Mouse (Mus musculus): ENCODE measurements around the gene Msl1. TPM values are rescaled to one million over a fixed set of nuclear protein-coding genes. Genes with fewer than 3 reads are reported as not detected.
"Not testable (repeated sequence)": the region's sequence is repeated elsewhere in the genome, so short reads cannot be mapped to it uniquely, and the experiment has no call there.

Msl1 gene
- total RNA-seq, 2 experiments from 2014 or later = 182 to 185 TPM

- peak; percentile 61 to 75 for DNase-seq (ENCODE audit: low spot score in 2 of 2)
These were observed 774 bp upstream of the Msl1 start for GRCm38 (mm10) chr11:98794469-98795014.

DNA sequence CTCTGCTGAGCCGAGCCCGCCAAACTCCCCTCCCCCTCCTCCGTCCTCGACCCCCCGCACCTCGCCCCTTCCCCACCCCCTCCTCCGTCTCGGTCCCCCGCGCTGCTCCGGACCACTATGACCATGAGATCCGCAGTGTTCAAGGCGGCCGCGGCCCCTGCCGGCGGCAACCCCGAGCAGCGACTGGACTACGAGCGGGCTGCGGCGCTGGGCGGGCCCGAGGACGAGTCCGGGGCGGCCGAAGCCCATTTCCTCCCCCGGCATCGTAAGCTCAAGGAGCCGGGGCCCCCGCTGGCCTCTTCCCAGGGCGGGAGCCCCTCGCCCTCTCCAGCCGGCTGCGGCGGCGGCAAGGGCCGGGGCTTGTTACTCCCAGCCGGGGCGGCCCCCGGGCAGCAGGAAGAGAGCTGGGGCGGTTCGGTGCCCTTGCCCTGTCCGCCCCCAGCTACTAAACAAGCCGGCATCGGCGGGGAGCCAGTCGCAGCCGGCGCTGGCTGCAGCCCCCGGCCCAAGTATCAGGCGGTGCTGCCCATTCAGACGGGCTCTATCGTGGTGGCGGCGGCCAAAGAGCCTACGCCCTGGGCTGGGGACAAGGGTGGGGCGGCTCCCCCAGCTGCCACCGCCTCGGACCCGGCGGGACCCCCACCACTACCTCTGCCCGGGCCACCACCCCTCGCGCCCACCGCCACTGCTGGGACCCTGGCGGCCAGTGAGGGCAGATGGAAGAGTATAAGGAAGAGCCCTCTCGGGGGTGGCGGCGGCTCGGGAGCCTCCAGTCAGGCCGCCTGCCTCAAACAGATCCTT, 598 bp downstream of the Msl1 start:
- DNase-seq (ENCODE audit: low spot score in 2 of 2) = no peak

DNA sequence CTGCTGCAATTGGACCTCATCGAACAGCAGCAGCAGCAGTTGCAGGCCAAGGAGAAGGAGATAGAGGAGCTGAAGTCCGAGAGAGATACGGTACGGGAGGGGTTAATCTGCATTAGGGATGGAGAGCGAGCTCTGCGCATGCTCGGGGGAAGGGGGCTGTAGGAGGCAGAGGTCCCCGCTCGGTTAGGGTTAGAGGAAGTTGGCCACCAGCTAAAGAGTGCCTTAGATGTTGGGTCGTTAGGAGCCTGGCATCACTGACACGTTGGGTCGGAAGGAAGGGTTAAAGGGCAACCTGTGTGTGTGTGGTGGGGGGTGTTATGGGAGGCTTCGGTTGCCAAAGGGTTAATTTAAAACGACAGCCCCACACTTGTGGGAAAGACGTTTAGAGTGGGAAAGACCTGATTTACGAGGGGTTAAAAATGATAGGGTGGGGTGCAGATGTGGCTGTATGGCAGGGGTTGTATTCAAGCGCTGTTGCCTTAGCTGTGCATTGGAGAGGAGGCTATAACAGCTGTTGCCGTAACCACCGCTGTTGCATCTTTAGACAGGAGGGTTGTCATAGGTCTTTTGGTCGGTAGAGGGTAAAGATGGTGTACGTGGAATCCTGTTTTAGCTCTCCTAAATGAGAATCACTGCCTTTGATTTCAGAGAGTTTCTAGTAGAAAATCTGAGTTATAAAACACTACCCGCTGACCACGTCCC, 1.4 kb downstream of the Msl1 start:
- peak; percentile 70 to 73 for DNase-seq (ENCODE audit: low spot score in 2 of 2)

GRCm38 (mm10) chr11:98797306-98797705, 2.0 kb downstream of the Msl1 start:
- DNase-seq (ENCODE audit: low spot score in 2 of 2) = no peak

DNA sequence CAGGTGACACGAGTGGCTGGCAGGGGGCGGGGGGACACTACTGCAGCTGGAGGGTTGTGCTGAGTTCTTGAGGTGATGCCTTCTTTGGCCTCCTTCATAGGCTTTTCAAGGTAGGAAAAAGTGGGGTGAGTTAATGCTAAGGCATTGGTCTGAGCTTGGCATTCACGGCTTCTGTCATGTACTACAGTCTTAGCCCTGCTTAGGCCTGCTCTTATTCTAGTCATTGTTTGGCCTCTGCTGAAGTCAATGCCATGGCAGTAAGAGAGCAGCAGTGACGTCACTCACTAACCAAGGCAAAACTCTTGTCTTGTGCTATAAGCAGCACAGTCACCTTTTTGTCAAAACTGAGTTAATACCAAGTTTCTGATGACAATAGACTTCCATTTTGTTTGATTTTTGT, 2.6 kb downstream of the Msl1 start:
- DNase-seq (ENCODE audit: low spot score in 2 of 2) = no peak

- no peak for DNase-seq (ENCODE audit: low spot score in 2 of 2)
These were observed 9.3 kb downstream of the Msl1 start, which contains the start of gene Casc3 for GRCm38 (mm10) chr11:98804605-98805004. TSS of gene Casc3 (plus strand) at chr11:98804905.

GRCm38 (mm10) chr11:98808417-98808816, 13.1 kb downstream of the Msl1 start:
- no peak for DNase-seq (ENCODE audit: low spot score in 2 of 2)

DNA sequence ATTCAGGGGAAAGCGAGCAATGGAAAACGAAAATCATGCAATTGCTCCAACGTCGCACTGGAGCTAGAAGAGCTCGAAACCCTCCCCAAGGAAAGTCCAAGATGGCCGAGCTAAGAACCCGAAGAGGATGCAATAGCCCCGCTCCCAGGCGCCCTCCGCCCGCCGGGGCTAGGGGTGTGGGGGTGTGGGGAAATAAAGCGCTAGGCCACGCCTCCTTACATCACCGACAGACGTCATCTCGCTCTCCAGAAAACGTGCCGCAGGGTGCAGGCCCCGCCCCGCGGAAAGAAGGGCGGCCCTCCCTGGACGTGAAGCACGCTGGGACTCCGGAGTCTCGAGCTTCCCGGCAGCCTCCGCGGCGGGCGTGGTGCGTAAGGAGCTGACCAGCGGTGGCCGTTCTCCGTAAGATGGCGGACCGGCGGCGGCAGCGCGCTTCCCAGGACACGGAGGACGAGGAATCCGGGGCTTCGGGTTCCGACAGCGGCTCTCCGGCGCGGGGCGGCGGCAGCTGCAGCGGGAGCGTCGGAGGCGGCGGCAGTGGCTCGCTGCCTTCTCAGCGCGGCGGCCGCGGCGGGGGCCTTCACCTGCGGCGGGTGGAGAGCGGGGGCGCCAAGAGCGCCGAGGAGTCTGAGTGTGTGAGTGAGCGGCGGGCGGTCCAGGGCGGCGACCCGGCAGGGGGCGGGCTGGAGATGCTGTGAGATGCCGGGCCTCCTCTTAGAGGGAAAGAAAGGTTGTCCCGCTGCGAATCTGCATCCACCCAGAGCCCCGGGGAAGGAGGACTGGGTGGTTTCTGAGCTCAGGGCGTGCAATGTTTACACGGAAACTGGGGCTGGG, 14.4 kb downstream of the Msl1 start:
- peak; percentile 99 for DNase-seq (ENCODE audit: low spot score in 2 of 2)

- no peak for DNase-seq (ENCODE audit: low spot score in 2 of 2)
These were observed 15.4 kb downstream of the Msl1 start for GRCm38 (mm10) chr11:98810686-98811085.

DNA sequence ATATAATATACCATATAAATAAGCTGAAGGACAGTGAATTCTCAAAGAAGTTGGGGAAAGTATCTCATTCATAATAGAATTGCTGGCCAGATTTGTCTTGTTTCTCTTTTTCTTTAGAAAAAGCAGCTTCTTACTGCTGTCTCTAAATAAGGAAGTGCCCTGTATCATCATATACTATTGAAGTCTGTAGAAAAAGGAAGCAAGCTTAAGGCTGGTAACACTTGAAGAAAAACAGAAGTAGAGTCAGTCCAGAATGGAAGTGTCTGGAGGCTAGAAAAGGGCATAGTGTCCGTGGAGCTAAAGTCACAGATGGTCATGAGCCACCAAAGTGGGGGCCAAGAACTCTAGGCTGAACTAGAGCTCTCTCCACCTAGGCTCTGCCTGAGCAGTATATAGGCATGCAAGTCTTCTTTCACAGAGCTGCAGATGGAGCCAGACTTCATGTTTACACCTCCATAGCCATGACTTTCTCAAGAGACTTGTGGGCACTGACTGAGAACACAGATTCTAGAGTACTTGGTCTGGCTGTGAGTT, 21.5 kb downstream of the Msl1 start:
- DNase-seq (ENCODE audit: low spot score in 2 of 2) = no peak

- DNase-seq (ENCODE audit: low spot score in 2 of 2) = no peak
These were observed 25.7 kb downstream of the Msl1 start for GRCm38 (mm10) chr11:98820968-98821367.

GRCm38 (mm10) chr11:98826071-98826470, 30.8 kb downstream of the Msl1 start:
- not testable (repeated sequence) for DNase-seq (ENCODE audit: low spot score in 2 of 2)

DNA sequence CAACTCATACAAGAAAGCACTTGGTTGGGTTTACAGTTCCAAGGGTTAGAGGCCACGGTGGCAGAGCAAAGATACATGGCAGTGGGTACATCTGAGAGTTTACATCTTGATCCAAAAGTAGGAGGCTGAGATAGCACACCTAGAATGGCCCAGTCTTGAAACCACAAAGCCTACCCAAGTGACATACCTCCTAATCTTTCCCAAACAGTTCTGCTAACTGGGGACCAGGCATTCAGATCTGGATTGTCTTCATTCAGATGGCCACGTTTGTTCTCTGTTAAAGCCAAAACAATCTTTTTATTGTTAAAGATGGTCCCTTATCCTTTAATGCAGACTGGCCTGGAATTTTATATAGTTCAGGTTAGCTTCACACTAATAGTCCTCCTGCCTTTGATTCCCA, 32.6 kb downstream of the Msl1 start:
- no peak for DNase-seq (ENCODE audit: low spot score in 2 of 2)

DNA sequence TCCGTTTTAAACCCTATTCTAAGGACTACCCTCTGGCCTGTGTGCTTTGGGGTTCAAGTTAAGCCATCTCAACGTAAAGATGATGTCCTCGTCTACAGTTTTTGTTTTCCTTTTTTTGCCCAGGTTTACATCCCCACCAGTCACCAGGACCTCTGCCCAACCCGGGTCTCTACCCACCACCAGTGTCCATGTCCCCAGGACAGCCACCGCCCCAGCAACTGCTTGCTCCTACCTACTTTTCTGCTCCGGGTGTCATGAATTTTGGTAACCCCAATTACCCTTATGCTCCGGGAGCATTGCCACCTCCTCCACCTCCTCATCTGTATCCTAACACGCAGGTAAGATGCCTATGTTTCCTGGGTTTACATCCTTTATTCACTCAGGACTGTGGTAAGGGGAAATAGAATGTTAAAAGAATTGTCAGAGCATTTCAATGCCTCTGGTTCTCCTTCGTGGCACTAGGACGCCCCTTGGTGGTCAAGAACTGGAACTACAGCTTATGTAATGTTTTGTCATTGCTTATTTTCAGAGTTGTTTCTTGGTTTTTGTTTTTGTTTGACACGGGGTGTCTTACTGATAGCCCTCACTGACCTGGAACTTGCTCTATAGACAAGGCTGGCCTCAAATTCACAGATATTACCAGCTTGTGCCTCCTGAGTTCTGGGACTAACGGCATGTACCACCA, 33.9 kb downstream of the Msl1 start:
- DNase-seq (ENCODE audit: low spot score in 2 of 2) = no peak

DNA sequence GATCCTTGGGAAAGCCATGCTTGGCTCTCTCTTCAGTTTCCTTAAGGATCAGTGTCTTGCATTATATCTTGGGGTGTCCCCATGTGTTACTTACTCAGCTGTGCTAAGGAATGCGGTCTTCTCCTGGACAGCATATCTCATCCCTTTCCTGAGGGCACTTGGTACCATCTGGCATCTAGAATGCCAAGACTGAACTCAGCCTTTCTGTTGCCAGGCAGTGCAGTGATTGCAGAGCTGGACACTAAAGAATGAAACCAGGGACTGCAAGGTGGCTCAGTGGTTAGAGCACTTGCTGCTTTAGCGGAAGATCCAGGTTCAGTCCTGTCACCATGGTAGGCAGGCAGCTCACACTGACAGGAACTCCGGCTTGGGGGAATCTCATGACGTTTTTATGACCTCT, 34.6 kb downstream of the Msl1 start:
- DNase-seq (ENCODE audit: low spot score in 2 of 2) = no peak

DNA sequence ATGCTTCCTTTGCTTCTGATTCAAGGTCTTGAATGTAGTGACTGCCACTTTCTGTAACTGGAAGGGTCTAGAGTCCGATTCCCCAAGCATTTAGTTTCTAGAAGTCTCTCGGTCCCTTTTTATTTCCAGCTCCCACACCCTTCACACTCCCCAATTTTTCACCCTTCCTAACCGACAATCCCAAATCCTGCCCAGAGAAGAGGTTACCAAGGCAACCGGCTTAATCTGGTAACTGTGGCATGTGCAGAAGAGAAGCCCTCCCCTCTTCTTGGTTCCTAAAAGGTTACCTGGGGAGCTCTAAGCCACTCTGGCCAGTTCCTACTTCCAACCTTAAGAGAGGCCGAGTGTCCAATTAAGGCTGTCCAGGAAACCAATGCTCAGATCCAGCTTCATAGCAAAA, 40.0 kb downstream of the Msl1 start:
- DNase-seq (ENCODE audit: low spot score in 2 of 2) = no peak

DNA sequence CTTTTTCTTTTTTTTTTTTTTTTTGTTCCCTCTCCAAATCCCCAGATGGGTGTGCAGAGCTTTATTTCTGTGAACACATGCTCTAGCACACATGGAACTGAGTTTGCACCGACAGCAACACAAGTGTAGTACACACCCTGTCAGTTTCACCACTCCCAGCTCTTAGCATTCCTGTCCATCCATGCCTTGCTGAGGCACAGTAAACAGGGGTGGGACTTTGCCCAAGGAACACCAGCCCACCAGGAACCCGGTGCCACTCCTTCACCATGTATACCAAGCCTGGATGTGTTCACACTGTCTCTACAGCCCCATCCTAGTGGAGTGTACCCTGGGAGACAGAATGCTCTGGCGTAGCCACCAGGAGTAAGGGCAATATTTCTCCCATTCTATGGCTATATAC, 40.4 kb downstream of the Msl1 start:
- DNase-seq (ENCODE audit: low spot score in 2 of 2) = no peak

DNA sequence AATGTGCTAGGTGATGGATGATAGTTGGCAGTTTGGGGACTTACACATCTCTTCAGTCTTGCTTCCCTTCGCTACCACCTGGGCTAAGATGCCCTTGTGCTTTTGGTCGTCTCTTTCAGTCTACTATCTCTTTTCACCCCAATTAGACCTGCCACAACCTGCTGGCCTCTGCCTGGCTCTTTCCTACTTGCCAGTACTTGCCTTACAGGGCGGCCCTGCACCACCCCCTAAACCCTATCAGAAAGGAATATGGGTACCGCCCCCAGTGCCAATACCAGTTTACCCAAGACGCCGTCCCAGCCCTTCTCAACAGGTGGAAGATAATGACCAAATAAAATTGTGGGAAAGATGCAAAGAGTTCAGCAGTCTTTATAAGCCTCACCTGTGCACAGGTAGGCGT, 40.8 kb downstream of the Msl1 start:
- no peak for DNase-seq (ENCODE audit: low spot score in 2 of 2)

- peak; percentile 80 for DNase-seq (ENCODE audit: low spot score in 2 of 2)
These were observed 41.4 kb downstream of the Msl1 start, which contains the start of gene Rapgefl1 for GRCm38 (mm10) chr11:98836651-98837141. TSS of gene Rapgefl1 (plus strand) at chr11:98836785.

- DNase-seq (ENCODE audit: low spot score in 2 of 2) = no peak
These were observed 42.0 kb downstream of the Msl1 start for GRCm38 (mm10) chr11:98837231-98837704.

Measured in left cerebral cortex, adult 18-20 months (tissue).